Mouse (Mus musculus) hindlimb bud, embryonic 11.5 days (tissue): ENCODE measurements at regions not wholly inside any gene's neighbourhood (a gene's known extent, or its start where the extent isn't known, plus 50 kb on each side); places are given as distances from the start of the nearest gene placed in this dataset.

Source experiments
- DNase-seq: peaks from one replicate; pipeline ENCODE4 v3.0.0-alpha.2; 2012; ENCODE audit warnings: low read depth, low spot score; ENCODE audit errors: extremely low spot score

DNA sequence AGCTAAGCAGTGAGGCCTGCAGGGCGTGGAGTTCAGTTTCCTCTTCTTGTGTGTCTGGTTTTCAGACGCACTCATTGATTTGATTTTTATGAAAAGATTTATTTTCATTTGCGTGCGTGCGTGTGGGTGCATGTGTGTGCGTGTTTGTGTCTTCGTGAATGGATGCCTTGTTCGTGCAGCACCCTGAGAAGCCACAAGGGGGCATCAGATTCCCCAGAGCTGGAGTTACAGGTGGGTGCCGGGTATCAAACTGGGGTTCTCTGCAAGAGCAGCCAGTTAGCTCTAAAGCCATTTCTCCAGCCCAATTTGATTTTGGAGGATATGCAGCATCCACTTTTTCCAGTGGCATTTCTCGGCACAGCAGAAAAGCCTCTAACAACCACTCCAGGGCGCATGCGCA lies 185.4 kb upstream of the Kcnab2 start:
- DNase-seq = no peak

DNA sequence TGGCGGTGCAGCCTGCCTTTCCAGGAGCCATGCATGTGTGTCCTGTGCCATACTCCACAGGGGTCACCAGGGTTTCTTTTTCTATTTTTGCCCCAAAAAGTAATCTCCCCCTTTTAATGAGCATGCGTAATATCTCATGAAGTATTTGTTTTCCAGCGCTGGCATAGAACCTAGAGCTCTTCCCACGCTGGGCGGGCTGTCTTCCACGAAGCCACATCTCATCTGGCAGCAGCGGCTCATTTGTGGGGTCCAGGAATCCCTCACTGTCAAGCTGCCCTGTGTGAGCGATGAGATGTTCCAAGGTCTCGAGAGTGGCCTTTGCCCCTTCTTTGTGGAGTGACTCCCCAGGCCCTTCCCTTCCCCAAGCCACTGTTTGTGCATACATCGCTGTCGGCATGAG lies 184.8 kb upstream of the Kcnab2 start:
- no peak for DNase-seq

DNA sequence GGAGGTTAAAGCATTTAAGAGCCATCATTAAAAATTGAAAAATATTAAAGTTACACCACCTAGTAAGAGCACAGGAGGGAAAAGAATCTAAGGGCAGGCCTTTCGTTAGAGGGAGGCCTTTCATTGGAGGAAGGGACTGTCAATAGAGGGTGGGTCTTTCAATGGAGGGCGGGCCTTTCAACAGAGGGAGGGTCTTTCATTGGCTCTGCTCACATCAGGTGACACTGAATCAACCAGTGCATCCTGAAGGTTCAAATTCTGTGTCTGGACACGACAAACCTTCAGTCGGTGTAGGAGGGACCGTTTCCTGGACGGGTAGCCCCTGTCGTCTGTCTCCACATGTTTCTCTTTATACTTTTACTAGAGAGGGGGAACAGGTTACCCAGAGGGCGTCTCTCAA lies 172.5 kb upstream of the Kcnab2 start:
- DNase-seq = no peak

DNA sequence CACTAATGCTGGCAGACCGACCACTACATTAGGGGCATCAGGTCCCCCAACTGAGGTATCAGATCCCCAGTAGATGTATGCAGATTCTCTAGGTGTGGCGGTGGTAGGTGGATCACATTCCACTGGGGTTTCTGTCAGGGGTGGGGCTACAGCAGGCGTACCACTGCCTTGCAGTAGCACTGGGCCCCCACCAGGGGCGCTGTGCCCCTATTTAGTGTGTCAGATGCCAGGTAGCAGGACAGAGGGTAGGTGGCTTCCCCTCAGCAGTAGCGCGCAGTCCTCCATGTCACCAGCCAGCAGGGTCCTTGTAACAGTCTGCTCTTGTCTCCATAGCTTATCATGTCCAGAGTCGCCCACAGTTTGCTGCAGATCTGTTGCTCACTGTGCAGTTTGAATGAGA lies 169.9 kb upstream of the Kcnab2 start:
- DNase-seq = no peak

DNA sequence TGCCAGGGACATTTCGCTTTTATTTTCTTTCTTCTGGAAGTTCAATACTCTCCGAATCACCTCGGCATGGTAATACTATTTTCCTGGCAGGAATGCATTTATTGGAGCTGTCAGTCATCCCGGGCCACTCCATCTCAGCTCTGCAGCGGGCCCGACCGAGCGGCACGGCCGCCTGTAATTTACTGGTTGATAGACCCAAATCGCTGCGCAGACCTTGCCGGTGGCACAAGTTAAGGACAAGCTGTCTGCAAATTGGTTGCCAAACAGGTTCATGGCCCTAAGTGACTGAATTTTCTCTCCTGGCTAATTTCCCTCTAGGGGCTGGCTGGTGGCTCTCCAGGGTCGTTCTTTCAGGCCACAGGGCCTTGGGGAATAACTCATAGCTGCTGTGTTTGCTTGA lies 169.4 kb upstream of the Kcnab2 start:
- DNase-seq = no peak

DNA sequence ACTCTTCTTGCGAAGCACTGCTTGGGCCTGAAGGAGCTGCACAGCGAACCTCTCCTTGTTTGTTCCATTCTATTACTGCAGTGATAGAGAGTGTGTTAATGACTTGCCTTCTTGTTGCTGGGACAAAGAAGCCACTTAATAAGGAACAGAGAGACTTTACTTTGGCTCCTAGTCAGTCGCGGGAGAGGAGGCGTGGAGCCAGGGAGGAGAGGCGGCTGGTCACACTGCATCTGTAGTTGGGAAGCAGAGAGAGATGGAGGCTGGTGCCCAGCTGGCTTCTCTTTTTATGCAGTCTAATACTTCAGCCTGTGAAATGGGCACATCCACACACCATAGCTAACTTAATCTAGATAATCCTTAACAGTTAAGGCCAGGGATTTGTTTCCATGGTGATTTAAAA lies 159.4 kb upstream of the Kcnab2 start:
- DNase-seq = no peak

DNA sequence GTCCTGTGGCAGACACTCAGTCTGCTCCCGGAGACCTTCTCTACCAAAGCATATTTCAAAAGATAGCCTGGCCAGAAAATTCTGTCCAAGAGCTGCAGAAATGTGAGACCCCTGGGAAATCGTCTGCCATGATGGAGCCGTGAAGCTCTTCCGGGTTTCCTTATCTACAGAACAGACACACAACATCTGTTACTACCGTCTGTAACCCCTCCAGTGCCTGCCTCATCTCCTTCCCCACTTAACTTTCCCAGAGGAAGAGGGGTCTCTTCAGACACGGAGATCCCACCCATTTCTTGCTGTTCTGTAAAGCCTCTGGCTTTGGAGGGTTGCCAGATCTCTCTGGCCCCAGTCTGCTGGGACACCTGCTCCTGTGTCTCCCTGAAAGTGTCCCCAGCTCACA lies 156.2 kb upstream of the Kcnab2 start:
- no peak for DNase-seq

DNA sequence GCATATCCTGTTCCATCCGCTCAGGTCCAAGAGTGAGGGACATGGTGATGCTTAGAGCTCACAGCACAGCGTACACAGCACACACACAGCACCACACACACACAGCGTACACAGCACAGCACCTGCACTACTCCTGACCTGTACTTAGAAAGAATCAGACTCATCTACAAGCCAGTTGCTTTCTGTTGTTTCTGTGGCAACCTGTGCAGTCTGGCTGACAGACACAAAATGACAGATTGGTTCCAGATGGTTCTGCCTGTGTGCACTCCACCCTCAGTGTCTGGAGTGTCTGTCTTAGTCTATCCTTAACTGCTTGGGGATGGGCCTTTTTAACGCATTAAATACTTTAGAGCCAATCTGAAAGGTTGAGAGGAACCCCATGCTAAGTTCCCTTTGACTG lies 150.4 kb upstream of the Kcnab2 start:
- DNase-seq = no peak

DNA sequence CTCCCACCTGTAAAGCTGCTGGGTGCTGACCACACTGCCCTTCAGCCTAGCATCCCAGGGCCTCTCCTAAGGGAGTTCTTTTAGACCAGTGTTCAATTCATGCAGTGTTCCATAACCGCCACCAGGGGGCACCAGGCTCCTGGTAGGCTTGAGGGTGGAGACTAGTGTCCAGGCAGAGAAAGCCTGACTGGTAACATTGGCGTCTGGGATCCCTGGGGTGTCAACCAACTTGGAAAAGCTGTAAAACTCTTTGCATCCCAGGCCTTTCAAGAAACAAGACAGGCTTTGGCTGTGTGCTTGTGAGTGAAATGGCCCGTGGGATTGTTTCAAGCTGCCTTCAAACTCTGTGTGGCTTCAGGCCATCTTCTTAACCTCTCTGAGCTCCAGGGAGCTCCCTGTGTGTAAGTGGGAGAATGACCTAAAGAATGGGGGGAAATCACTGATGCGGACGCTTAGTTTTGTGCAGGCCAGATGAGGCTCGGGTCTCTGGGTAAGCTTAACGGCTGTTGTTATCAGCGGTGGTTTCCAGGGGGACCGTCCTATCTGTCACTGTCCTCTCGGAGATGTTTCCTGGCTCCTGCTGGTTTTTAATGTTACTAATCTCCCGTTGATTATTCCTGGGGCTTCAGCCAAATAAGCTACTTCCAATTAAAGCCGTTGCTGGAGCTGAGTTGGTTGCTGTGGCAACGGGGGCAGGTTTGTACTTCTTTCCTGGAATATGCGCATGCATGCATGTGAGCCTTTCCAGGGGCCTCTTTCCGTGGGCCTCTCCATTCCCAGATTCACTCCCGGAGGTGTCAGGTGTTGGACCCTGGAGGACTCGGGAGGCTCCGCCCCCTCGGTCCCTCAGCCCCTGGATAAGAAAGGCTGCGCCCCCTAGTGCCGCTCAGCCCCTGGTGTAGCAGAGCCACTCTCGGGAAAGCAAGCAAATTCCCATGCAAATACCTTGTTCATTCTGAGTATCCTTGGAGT lies 147.6 kb upstream of the Kcnab2 start:
- DNase-seq = peak; percentile 42

DNA sequence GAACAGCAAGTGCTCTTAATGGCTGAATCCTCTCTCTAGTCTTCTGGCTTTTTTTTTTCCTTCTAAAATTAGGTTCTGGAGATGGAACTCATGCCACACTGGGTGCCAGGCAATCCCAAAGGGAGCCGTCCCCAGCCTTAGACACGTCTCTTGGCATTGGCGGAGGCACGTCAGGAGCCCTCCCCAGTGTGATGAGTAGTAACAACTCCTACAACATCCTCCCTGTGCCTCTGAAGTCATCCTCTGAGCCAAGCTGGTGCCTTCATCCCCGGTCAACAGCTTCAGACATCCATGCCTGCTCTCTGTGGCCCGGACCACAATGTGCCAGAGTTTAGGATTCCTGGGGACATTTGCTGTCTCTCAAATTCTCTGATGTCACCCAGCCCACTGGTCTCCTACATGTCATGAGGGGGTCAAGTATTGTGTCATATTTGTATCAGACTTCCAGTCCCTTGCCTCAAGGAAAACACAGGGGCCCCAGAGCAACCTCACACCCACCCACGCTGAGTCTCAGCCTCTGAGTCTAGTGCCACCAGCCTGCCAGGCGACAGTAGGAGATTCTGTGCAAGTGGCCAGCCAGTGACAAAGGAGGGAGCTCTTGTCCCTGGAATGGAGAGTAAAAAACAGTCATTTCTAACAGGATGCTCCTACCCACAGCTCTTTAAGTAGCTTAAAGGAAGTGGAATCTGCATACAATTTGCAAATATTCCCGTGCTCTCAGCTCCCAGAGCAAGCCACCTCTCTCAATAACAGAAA lies 144.5 kb upstream of the Kcnab2 start:
- no peak for DNase-seq

DNA sequence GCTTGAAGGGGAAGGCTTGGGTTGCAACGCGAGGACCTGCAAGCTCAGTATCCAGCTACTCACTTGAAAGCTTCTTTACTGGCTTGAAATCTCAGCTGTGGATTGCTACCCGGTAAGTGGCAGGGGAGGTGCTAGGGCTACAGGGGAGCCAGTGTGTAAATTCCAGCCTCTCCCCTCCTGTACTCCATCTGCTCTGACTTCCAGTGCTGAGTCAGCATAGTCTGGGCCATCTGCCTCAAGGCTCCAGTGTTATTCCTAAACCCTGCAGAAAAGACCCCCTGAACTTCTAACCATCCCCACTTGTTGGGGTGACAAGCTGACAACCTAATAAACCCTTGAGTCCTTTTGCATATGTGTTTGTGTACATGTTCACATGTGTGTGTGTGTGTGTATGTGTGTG lies 140.0 kb upstream of the Kcnab2 start:
- DNase-seq = no peak

DNA sequence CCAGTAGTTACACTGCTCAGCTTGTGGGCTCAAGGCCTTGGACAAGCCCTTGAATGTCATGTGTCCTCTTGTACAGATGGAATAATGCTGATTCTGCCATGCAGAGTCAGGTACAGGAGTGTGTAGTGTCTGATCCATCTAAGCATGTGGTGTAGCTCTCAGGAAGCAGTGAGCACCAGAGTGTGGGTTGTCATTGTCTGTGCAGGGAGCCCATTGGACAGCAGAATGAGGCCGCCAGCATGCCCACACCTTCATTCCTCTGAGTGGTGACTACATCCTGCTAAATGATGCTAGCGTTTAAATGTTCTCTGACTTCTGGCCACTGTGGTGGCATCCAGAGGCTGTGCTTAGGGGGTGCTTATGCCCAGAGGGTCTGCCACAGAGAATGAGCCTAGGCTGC lies 137.5 kb upstream of the Kcnab2 start:
- DNase-seq = no peak

DNA sequence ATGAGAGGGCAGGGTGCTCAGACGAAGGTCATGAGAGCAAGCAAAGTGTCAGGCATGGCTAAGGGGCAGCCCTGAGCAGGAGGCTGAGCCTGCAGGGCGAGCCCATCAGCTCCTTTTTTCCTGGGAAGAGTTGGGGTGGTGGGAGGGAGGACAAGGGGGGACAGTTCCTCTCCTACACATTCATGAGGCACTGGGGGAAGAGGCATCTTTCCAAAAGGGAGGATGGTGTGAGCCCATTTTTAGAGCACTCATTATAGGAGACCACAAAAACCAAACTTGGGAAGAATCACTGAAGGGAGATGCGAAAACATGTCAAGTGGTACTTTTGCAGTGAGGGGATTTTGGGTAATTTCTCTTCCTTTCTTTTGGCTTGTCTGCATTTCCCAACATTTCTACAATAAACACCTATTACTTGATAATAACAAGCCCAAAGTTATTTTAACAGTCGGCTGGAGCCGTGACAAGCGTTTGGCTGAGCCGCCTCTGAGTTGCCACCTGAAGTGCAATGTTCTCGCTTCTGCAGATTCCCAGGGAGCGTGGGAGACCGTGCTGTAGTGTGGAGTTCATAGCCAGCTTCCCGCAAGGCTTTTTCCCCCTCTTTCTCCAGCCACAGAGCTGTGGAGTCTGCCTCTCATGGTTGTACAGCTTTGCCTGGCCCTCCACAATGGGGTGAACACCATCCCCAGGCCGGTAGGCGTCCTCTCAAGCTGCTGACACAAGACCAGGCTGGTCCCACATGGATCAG lies 136.9 kb upstream of the Kcnab2 start:
- no peak for DNase-seq
